Mouse (Mus musculus): Measurements from ENCODE around the gene Skiv2l.

DNA sequence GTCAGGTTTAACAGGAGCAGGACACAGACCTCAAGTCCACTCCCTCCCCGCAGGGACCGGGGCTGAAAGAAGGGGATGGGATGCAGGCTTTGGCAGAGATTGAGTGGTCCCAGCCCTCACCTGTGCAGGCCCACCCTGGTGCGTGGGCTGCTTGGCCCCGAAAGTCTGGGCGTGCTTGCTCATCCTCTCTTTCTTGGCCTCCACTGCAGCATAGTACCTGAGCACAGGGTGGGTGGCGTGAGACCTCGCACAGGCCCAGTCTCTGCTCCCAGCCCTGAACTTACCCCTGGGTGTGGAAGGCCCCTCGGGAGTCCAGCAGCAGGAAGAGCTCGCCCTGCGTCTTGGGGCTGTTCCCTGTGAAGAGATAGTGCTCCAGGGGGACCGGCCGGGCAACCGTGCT, 5.1 kb downstream of the Skiv2l start:
- no peak for TF ChIP-seq CTCF (IDR thresholded peaks at IDR 0.05; ENCODE audit: low read depth)
- no peak for TF ChIP-seq EP300 (IDR thresholded peaks at IDR 0.05; ENCODE audit: low read depth)
